Mouse (Mus musculus): Measurements from ENCODE around the gene Gstk1. TPM values are rescaled to one million over a fixed set of nuclear protein-coding genes. Genes with fewer than 3 reads are reported as not detected.

Gstk1 gene
- polyA plus RNA-seq, 1 experiment from 2014 or later, result 18.4 TPM

GRCm38 (mm10) chr6:42237276-42237805 is 8.4 kb upstream of the Gstk1 start:
- Histone ChIP-seq H3K4me1 (ENCODE audit: control insufficient read depth, insufficient read depth, low read length) (no peaks in the 10 kb centered on the region), H3K4me3 (ENCODE audit: low read length) (no peak overlapping the region), H3K27me3 (ENCODE audit: control insufficient read depth, insufficient read depth, low read length) (no peaks in the 10 kb centered on the region), H3K9me3 (replicated peaks; ENCODE audit: control insufficient read depth, low read length) (no peaks in the 10 kb centered on the region), H3K36me3 (ENCODE audit: control insufficient read depth, insufficient read depth) (no peaks in the 10 kb centered on the region), H3K9ac (ENCODE audit: low read length) (no peak overlapping the region), H3K27ac (ENCODE audit: low read length) (no peak overlapping the region), H3K4me2 (ENCODE audit: low read depth, low read length) (no peak overlapping the region)
- ATAC-seq (replicated peaks; ENCODE audit: extremely low read depth, insufficient read depth, low FRiP score), result no peak
- WGBS, result 58% methylated on average over 6 of the region's 6 CpGs

DNA sequence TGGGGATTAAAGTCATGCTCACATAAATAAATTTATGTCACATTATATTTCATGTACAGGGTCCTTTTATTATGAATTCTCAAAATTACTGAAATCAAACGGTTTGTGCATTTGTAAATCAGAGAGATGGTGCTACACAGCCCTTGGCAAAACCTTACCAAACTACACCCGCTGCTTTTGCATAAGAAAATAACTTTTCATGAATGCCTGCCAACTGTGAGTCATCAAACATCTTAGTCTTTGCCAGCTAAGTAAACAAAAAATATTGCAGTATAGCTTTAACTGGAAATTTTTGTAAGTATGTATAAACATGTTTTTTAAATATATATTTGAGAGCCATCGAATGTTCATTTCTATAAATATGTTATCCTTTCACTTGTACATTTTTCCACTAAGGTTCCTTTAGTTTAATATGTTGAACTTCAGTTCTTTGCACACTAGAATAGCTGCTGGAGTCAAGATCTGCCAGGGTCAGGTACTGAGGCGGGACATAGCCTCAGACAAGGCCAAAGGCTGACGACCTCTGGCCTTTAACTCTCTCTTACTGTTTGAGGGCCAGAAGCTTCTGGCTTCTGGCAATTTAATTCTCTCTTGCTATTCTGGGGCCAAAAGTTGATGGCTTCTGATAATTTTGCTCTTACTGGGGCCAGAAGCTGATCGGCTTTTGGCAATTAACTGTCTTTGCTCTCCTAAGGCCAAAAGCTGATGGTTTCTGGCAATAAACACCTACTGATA is 4.3 kb upstream of the Gstk1 start:
- no peaks in the 10 kb centered on the region for H3K36me3 ChIP-seq (ENCODE audit: control insufficient read depth, insufficient read depth)
- no peak for ATAC-seq (replicated peaks; ENCODE audit: extremely low read depth, insufficient read depth, low FRiP score)
- H3K4me1 ChIP-seq (ENCODE audit: control insufficient read depth, insufficient read depth, low read length), result 0 out of 2 replicates have a peak, but pooled peaks cover 7% of the 10 kb centered on the region
- H3K4me2 ChIP-seq (ENCODE audit: low read depth, low read length), result no peak overlapping the region
- no peak overlapping the region for H3K4me3 ChIP-seq (ENCODE audit: low read length)
- no peak overlapping the region for H3K9ac ChIP-seq (ENCODE audit: low read length)
- H3K9me3 ChIP-seq (replicated peaks; ENCODE audit: control insufficient read depth, low read length), result no peaks in the 10 kb centered on the region
- H3K27ac ChIP-seq (ENCODE audit: low read length), result no peak overlapping the region
- WGBS, result 67% methylated on average over 6 of the region's 6 CpGs
- no peaks in the 10 kb centered on the region for H3K27me3 ChIP-seq (ENCODE audit: control insufficient read depth, insufficient read depth, low read length)

- Histone ChIP-seq H3K9me3 (replicated peaks; ENCODE audit: control insufficient read depth, low read length) (no peaks in the 10 kb centered on the region), H3K4me1 (ENCODE audit: control insufficient read depth, insufficient read depth, low read length) (0 out of 2 replicates have a peak, but pooled peaks cover 7% of the 10 kb centered on the region), H3K9ac (ENCODE audit: low read length) (no peak overlapping the region), H3K27me3 (ENCODE audit: control insufficient read depth, insufficient read depth, low read length) (no peaks in the 10 kb centered on the region), H3K4me2 (ENCODE audit: low read depth, low read length) (no peak overlapping the region), H3K36me3 (ENCODE audit: control insufficient read depth, insufficient read depth) (no peaks in the 10 kb centered on the region), H3K27ac (ENCODE audit: low read length) (no peak overlapping the region), H3K4me3 (ENCODE audit: low read length) (no peak overlapping the region)
- no peak for ATAC-seq (replicated peaks; ENCODE audit: extremely low read depth, insufficient read depth, low FRiP score)
- 16% methylated on average over 8 of the region's 8 CpGs for WGBS
Measured at GRCm38 (mm10) chr6:42247173-42247572, 1.4 kb downstream of the Gstk1 start.

DNA sequence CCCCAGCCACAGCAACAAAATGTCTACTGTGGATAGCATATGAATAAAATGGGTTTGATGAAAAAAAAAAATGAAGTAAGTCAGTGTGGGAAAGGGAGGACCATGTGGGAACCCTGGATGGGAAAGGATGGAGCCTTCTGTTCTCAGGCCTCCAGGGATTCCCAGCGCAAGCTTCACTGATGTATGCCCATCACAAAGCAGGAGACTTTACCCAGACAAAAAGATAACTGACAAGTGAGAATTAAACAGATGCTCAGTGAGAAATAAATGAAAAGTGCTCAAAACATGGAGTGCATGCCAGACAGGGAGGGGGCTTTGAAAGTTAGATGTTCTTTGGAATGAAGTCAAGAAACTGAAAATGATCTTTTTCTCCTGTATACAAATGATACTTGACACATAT is 2.2 kb downstream of the Gstk1 start:
- Histone ChIP-seq H3K9me3 (replicated peaks; ENCODE audit: control insufficient read depth, low read length) (no peaks in the 10 kb centered on the region), H3K4me1 (ENCODE audit: control insufficient read depth, insufficient read depth, low read length) (0 out of 2 replicates have a peak, but pooled peaks cover 7% of the 10 kb centered on the region), H3K36me3 (ENCODE audit: control insufficient read depth, insufficient read depth) (no peaks in the 10 kb centered on the region), H3K27me3 (ENCODE audit: control insufficient read depth, insufficient read depth, low read length) (no peaks in the 10 kb centered on the region), H3K27ac (ENCODE audit: low read length) (no peak overlapping the region), H3K4me3 (ENCODE audit: low read length) (no peak overlapping the region), H3K4me2 (ENCODE audit: low read depth, low read length) (no peak overlapping the region), H3K9ac (ENCODE audit: low read length) (no peak overlapping the region)
- no peak for ATAC-seq (replicated peaks; ENCODE audit: extremely low read depth, insufficient read depth, low FRiP score)
- WGBS, result 81% methylated on average over 1 of the region's 1 CpGs

GRCm38 (mm10) chr6:42251791-42252190 is 6.1 kb downstream of the Gstk1 start:
- ATAC-seq (replicated peaks; ENCODE audit: extremely low read depth, insufficient read depth, low FRiP score), result no peak

GRCm38 (mm10) chr6:42253103-42253502 is 7.4 kb downstream of the Gstk1 start:
- no peaks in the 10 kb centered on the region for H3K27me3 ChIP-seq (ENCODE audit: control insufficient read depth, insufficient read depth, low read length)
- no peak overlapping the region for H3K4me3 ChIP-seq (ENCODE audit: low read length)
- no peak for ATAC-seq (replicated peaks; ENCODE audit: extremely low read depth, insufficient read depth, low FRiP score)
- H3K4me2 ChIP-seq (ENCODE audit: low read depth, low read length), result no peak overlapping the region
- no peaks in the 10 kb centered on the region for H3K9me3 ChIP-seq (replicated peaks; ENCODE audit: control insufficient read depth, low read length)
- WGBS, result 64% methylated on average over 2 of the region's 2 CpGs
- no peak overlapping the region for H3K27ac ChIP-seq (ENCODE audit: low read length)
- H3K4me1 ChIP-seq (ENCODE audit: control insufficient read depth, insufficient read depth, low read length), result no peaks in the 10 kb centered on the region
- H3K9ac ChIP-seq (ENCODE audit: low read length), result no peak overlapping the region
- no peaks in the 10 kb centered on the region for H3K36me3 ChIP-seq (ENCODE audit: control insufficient read depth, insufficient read depth)

More at GRCm38 (mm10) chr6:42251791-42252190, 6.1 kb downstream of the Gstk1 start:
- no peak overlapping the region for H3K4me3 ChIP-seq (ENCODE audit: low read length)
- H3K27ac ChIP-seq (ENCODE audit: low read length), result no peak overlapping the region
- no peak overlapping the region for H3K4me2 ChIP-seq (ENCODE audit: low read depth, low read length)
- WGBS, result 83% methylated on average over 4 of the region's 4 CpGs
- H3K9me3 ChIP-seq (replicated peaks; ENCODE audit: control insufficient read depth, low read length), result no peaks in the 10 kb centered on the region
- no peaks in the 10 kb centered on the region for H3K27me3 ChIP-seq (ENCODE audit: control insufficient read depth, insufficient read depth, low read length)
- no peaks in the 10 kb centered on the region for H3K36me3 ChIP-seq (ENCODE audit: control insufficient read depth, insufficient read depth)
- no peak overlapping the region for H3K9ac ChIP-seq (ENCODE audit: low read length)
- H3K4me1 ChIP-seq (ENCODE audit: control insufficient read depth, insufficient read depth, low read length), result no peaks in the 10 kb centered on the region

DNA sequence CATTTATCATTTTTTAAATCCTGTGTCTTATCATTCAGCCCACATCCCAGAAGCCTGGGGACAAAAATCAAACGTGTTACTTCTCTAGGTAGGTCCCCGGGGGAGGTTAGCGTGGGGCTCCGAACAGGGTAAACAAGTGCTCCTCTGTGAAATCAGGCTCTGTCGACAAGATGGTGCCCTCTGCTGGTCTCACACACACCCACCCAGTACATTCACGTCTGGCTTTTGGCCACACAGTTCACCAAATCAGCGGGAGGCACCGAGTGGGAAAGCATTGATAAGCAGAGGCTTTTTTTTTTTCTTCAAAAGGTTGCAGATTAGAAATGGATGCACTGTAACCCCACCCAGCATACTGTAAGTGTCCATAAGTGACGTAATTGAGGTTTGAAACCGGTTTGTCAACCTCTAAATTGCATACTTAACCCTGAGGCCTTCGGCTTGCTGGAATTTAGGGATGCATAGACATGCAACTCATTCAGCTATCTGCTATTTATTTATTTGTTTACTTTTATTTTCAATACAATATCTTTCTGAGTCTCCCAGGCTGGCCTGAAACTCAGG is 11.6 kb downstream of the Gstk1 start:
- Histone ChIP-seq H3K4me2 (ENCODE audit: low read depth, low read length) (no peak overlapping the region), H3K27me3 (ENCODE audit: control insufficient read depth, insufficient read depth, low read length) (no peaks in the 10 kb centered on the region)
- WGBS, result 17% methylated on average over 11 of the region's 11 CpGs

DNA sequence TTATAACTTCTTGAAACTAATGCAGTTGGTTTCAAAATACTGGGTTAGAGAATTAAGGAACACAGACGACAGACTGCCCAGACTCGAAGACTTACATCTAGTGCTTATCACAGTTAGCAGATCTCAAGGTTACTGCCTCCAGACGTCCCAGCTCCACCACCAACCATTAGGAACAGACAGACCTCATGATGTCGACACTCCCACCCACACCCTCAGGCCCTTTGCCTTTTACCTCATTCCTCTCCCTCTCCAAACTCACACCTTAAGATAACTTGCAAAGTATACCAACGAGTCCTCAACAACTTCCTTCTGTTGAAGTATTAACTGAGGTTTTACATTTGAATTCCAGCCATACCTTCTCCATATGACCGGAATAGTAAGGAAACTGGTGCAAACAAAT is 14.7 kb downstream of the Gstk1 start:
- Histone ChIP-seq H3K36me3 (ENCODE audit: control insufficient read depth, insufficient read depth) (no peaks in the 10 kb centered on the region), H3K9ac (ENCODE audit: low read length) (no peak overlapping the region), H3K9me3 (replicated peaks; ENCODE audit: control insufficient read depth, low read length) (no peaks in the 10 kb centered on the region), H3K4me3 (ENCODE audit: low read length) (no peak overlapping the region), H3K27me3 (ENCODE audit: control insufficient read depth, insufficient read depth, low read length) (no peaks in the 10 kb centered on the region), H3K4me2 (ENCODE audit: low read depth, low read length) (no peak overlapping the region), H3K4me1 (ENCODE audit: control insufficient read depth, insufficient read depth, low read length) (peaks cover 2% of the 10 kb centered on the region; the same call in 1 of the 2 replicates), H3K27ac (ENCODE audit: low read length) (no peak overlapping the region)
- WGBS, result 37% methylated on average over 6 of the region's 6 CpGs
- no peak for ATAC-seq (replicated peaks; ENCODE audit: extremely low read depth, insufficient read depth, low FRiP score)

More for the DNA sequence above, 11.6 kb downstream of the Gstk1 start:
- H3K9me3 ChIP-seq (replicated peaks; ENCODE audit: control insufficient read depth, low read length), result no peaks in the 10 kb centered on the region
- H3K27ac ChIP-seq (ENCODE audit: low read length), result no peak overlapping the region
- ATAC-seq (replicated peaks; ENCODE audit: extremely low read depth, insufficient read depth, low FRiP score), result peak; percentile 79; the same call in 1 of the 2 replicates
- H3K36me3 ChIP-seq (ENCODE audit: control insufficient read depth, insufficient read depth), result no peaks in the 10 kb centered on the region
- H3K9ac ChIP-seq (ENCODE audit: low read length), result no peak overlapping the region
- no peaks in the 10 kb centered on the region for H3K4me1 ChIP-seq (ENCODE audit: control insufficient read depth, insufficient read depth, low read length)
- no peak overlapping the region for H3K4me3 ChIP-seq (ENCODE audit: low read length)

- Histone ChIP-seq H3K9ac (ENCODE audit: low read length) (peak within 1 kb of the TSS; percentile 55; the same call in 1 of the 2 replicates), H3K4me3 (ENCODE audit: low read length) (peak within 1 kb of the TSS; percentile 21), H3K27me3 (ENCODE audit: control insufficient read depth, insufficient read depth, low read length) (no peaks in the 10 kb centered on the region), H3K27ac (ENCODE audit: low read length) (no peak within 1 kb of the TSS), H3K36me3 (ENCODE audit: control insufficient read depth, insufficient read depth) (no peaks in the 10 kb centered on the region), H3K9me3 (replicated peaks; ENCODE audit: control insufficient read depth, low read length) (no peaks in the 10 kb centered on the region), H3K4me2 (ENCODE audit: low read depth, low read length) (peak within 1 kb of the TSS; percentile 46), H3K4me1 (ENCODE audit: control insufficient read depth, insufficient read depth, low read length) (peaks cover 5% of the 10 kb centered on the region; the same call in 1 of the 2 replicates)
- no peak for ATAC-seq (replicated peaks; ENCODE audit: extremely low read depth, insufficient read depth, low FRiP score)
- WGBS, result 19% methylated on average over 20 of the region's 20 CpGs
Measured at GRCm38 (mm10) chr6:42261524-42262170, 15.9 kb downstream of the Gstk1 start, which contains the start of gene Tmem139. TSS of gene Tmem139 (plus strand) at chr6:42261970.
